8 mouse cellular contexts compared by ENCODE assay signal in genomic region chr11:82514526-82515144, GRCm38 (mm10).
DNase-seq lines count a peak whose midpoint lies in the region; ATAC-seq lines count a peak whose summit lies in the region.

No protein-coding gene starts in this region.

- H3K4me3 ChIP-seq in limb, embryonic 11.5 days (ENCODE audit: low read depth, low read length), result no peak overlapping the region

- H3K27me3 ChIP-seq in limb, embryonic 11.5 days (ENCODE audit: control insufficient read depth, insufficient read depth, low read length), result no peaks in the 10 kb centered on the region

- no peaks in the 10 kb centered on the region for H3K9me3 ChIP-seq in limb, embryonic 11.5 days (ENCODE audit: control insufficient read depth, low read length)

- no peak overlapping the region for H3K9ac ChIP-seq in limb, embryonic 11.5 days (ENCODE audit: low read length)

- H3K4me1 ChIP-seq in limb, embryonic 11.5 days (ENCODE audit: control insufficient read depth, insufficient read depth, low read length), result 0 out of 2 replicates have a peak, but pooled peaks cover 4% of the 10 kb centered on the region

- no peaks in the 10 kb centered on the region for H3K36me3 ChIP-seq in limb, embryonic 11.5 days (ENCODE audit: control insufficient read depth, insufficient read depth, low read length)

- H3K4me2 ChIP-seq in limb, embryonic 11.5 days (ENCODE audit: low read depth, severe bottlenecking), result no peak overlapping the region

- no peak for ATAC-seq in limb, embryonic 11.5 days (ENCODE audit: insufficient number of reproducible peaks, low FRiP score, low TSS enrichment, low read depth)

- 87% methylated on average over 4 of the region's 4 CpGs for WGBS in limb, embryonic 11.5 days

- peak; percentile 19 for DNase-seq in cerebellum, adult 11 months
- DNase-seq in cerebellum, postnatal 4 days (ENCODE audit: low spot score in 2 of 2), result no peak
- DNase-seq in lung, postnatal 10 days, result peak; percentile 14
- DNase-seq in lung, postnatal 4 days, result no peak
- DNase-seq in cerebellum, adult 9-10 months, result peak; percentile 45
- peak; percentile 81 for DNase-seq in limb, embryonic 11.5 days (ENCODE audit: low spot score)
- DNase-seq in frontal cortex, adult 2 months (ENCODE audit: extremely low spot score in 1 of 2, low spot score in 1 of 2), result no peak
- DNase-seq in thymus, postnatal 25 days, result no peak

- no peak overlapping the region for H3K27ac ChIP-seq in limb, embryonic 11.5 days (replicated peaks; ENCODE audit: low read depth, low read length)

Comparison
In these comparisons a context has a peak if more than half of its experiments do, and no peak if none do; other contexts are left out.
1. DNase-seq: peak in cerebellum, adult 11 months (single experiment), lung, postnatal 10 days (single experiment), cerebellum, adult 9-10 months (single experiment) and limb, embryonic 11.5 days (single experiment); none in cerebellum, postnatal 4 days (0 of 2), lung, postnatal 4 days (0 of 2), frontal cortex, adult 2 months (0 of 2) and thymus, postnatal 25 days (single experiment).